Mouse (Mus musculus) NIH3T3 (cell line): ENCODE data around the gene Ttc7b.

Experiments
- DNase-seq: peaks from one replicate; pipeline ENCODE4 v3.0.0-alpha.2; 2012; ENCODE audit warnings: low read depth

The Ttc7b gene

GRCm38 (mm10) chr12:100330234-100330633 is 190.4 kb downstream of the Ttc7b start:
- peak; percentile 81 for DNase-seq

GRCm38 (mm10) chr12:100328998-100329397 is 191.6 kb downstream of the Ttc7b start:
- DNase-seq, result no peak

GRCm38 (mm10) chr12:100328557-100328956 is 192.1 kb downstream of the Ttc7b start:
- no peak for DNase-seq

GRCm38 (mm10) chr12:100326732-100327131 is 193.9 kb downstream of the Ttc7b start:
- DNase-seq, result peak; percentile 87

- DNase-seq, result no peak
These were observed 195.0 kb downstream of the Ttc7b start for GRCm38 (mm10) chr12:100325618-100326017.

GRCm38 (mm10) chr12:100325212-100325611 is 195.4 kb downstream of the Ttc7b start:
- DNase-seq, result no peak

- no peak for DNase-seq
These were observed 197.0 kb downstream of the Ttc7b start for GRCm38 (mm10) chr12:100323641-100324040.

- no peak for DNase-seq
These were observed 198.4 kb downstream of the Ttc7b start for GRCm38 (mm10) chr12:100322225-100322624.

- DNase-seq, result no peak
These were observed 199.1 kb downstream of the Ttc7b start for GRCm38 (mm10) chr12:100321545-100321944.

- DNase-seq, result no peak
These were observed 200.9 kb downstream of the Ttc7b start for GRCm38 (mm10) chr12:100319746-100320145.

GRCm38 (mm10) chr12:100317936-100318335 is 202.7 kb downstream of the Ttc7b start:
- DNase-seq, result no peak

- DNase-seq, result peak; percentile 56
These were observed 204.5 kb downstream of the Ttc7b start for GRCm38 (mm10) chr12:100316094-100316493.

GRCm38 (mm10) chr12:100315119-100315885 is 205.3 kb downstream of the Ttc7b start:
- DNase-seq, result no peak

- no peak for DNase-seq
These were observed 206.7 kb downstream of the Ttc7b start for GRCm38 (mm10) chr12:100313785-100314375.

GRCm38 (mm10) chr12:100313209-100313608 is 207.4 kb downstream of the Ttc7b start:
- peak; percentile 46 for DNase-seq

GRCm38 (mm10) chr12:100310471-100311392 is 209.9 kb downstream of the Ttc7b start:
- DNase-seq, result no peak

- DNase-seq, result no peak
These were observed 211.4 kb downstream of the Ttc7b start for GRCm38 (mm10) chr12:100309201-100309600.

GRCm38 (mm10) chr12:100307501-100308260 is 212.9 kb downstream of the Ttc7b start:
- no peak for DNase-seq

- no peak for DNase-seq
These were observed 214.3 kb downstream of the Ttc7b start for GRCm38 (mm10) chr12:100306336-100306735.

GRCm38 (mm10) chr12:100305051-100305673 is 215.5 kb downstream of the Ttc7b start:
- DNase-seq, result no peak

- no peak for DNase-seq
These were observed 216.3 kb downstream of the Ttc7b start for GRCm38 (mm10) chr12:100304280-100304679.
